29 mouse cellular contexts compared by ENCODE assay signal in the genomic region with DNA sequence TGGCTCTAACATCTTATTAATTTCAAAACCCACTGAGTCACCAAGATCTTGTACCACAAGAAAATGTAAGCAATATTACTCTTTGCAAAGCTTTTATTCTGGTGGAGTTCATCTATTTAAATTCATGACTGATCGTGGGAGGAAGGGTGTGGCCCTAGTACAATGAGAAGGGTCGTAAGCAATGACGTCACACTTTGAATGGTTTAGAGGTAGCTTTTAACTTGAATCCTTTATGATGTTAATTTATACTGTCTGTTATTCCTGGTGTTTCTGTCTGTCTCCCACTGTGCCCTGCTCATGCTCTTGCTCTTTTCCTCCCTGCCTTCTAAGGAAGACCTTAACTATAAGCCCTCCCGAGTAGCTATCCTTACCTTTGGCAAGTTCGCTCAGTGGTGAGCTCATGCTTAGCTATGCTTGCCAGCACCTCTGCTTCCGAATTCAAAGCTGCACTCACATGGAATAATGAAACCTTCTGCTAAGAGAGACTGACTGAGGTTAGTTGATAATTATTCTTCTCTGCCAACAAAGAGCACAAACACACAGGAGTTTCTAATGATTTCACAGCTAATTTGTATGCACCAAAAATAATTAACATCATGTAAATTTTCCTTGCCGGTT.
DNase-seq lines count a peak whose midpoint lies in the region; ATAC-seq and TF ChIP-seq lines count a peak whose summit lies in the region.
"Had no signal": no experiment of that assay in that cellular context is flagged by ENCODE, and none has a peak within 500 bp of the region (broad histone marks: within the 10 kb centered on the region; RNA-seq: fewer than 3 reads in every experiment).

No protein-coding gene starts in this region.

- H3K4me3 ChIP-seq in forebrain, embryonic 11.5 days (ENCODE audit: low read depth, low read length): no peak overlapping the region
- H3K4me3 ChIP-seq in forebrain, embryonic 10.5 days: no peak overlapping the region
- no peak overlapping the region for H3K4me3 ChIP-seq in midbrain, embryonic 13.5 days (replicated peaks)
- H3K4me3 ChIP-seq in midbrain, embryonic 14.5 days (replicated peaks; ENCODE audit: low read depth, low read length): no peak overlapping the region
- no peak overlapping the region for H3K4me3 ChIP-seq in forebrain, embryonic 16.5 days (replicated peaks; ENCODE audit: low read length)
- H3K4me3 ChIP-seq: embryonic facial prominence, embryonic 10.5 days; embryonic facial prominence, embryonic 15.5 days; gastrocnemius, adult 2 months; hindbrain, embryonic 13.5 days; left cerebral cortex, adult 2 months; limb, embryonic 12.5 days; liver, embryonic 15.5 days; midbrain, embryonic 12.5 days; myocyte; neural tube, embryonic 12.5 days had no signal

- no peak for TF ChIP-seq CTCF in brain, embryonic 14.5 days (IDR thresholded peaks at IDR 0.05; ENCODE audit: borderline replicate concordance, extremely low read depth, insufficient read depth, insufficient read length)

- DNase-seq in forebrain, embryonic 11.5 days (ENCODE audit: low spot score): no peak
- DNase-seq in forebrain, embryonic 10.5 days (ENCODE audit: extremely low spot score, low spot score): no peak
- no peak for DNase-seq in midbrain, embryonic 14.5 days
- peak; percentile 87 for DNase-seq in brain, embryonic 14.5 days (ENCODE audit: low read depth)
- DNase-seq in adrenal gland, postnatal 36 days: no peak
- DNase-seq in adrenal gland, postnatal 25 days: no peak
- DNase-seq: cerebellum, adult 8-10 months; cerebellum, postnatal 25 days; gastrocnemius, adult 2 months; heart, postnatal 36 days; kidney, adult 9 months; kidney, postnatal 14 days; lung, embryonic 14.5 days; right cerebral cortex, adult 18-20 months; spleen, adult 18-20 months had no signal

- TF ChIP-seq POLR2A in brain, embryonic 14.5 days (IDR thresholded peaks at IDR 0.05; ENCODE audit: borderline replicate concordance, extremely low read depth, insufficient read depth, insufficient read length, poor library complexity, severe bottlenecking): no peak

- H3K27ac ChIP-seq in forebrain, embryonic 11.5 days (ENCODE audit: low read depth, low read length): no peak overlapping the region
- no peak overlapping the region for H3K27ac ChIP-seq in forebrain, embryonic 10.5 days
- no peak overlapping the region for H3K27ac ChIP-seq in midbrain, embryonic 13.5 days
- H3K27ac ChIP-seq in midbrain, embryonic 14.5 days (replicated peaks; ENCODE audit: low read depth, low read length): no peak overlapping the region
- H3K27ac ChIP-seq in forebrain, embryonic 16.5 days (ENCODE audit: low read length): peak overlapping the region; percentile 7; the same call in 1 of the 2 replicates
- H3K27ac ChIP-seq: embryonic facial prominence, embryonic 10.5 days; embryonic facial prominence, embryonic 15.5 days; gastrocnemius, adult 2 months; hindbrain, embryonic 13.5 days; left cerebral cortex, adult 2 months; limb, embryonic 12.5 days; liver, embryonic 15.5 days; midbrain, embryonic 12.5 days; neural tube, embryonic 12.5 days had no signal

- no peaks in the 10 kb centered on the region for H3K36me3 ChIP-seq in forebrain, embryonic 11.5 days (ENCODE audit: control insufficient read depth, insufficient read depth, low read length)
- no peaks in the 10 kb centered on the region for H3K36me3 ChIP-seq in forebrain, embryonic 10.5 days (replicated peaks)
- H3K36me3 ChIP-seq in midbrain, embryonic 13.5 days: no peaks in the 10 kb centered on the region
- H3K36me3 ChIP-seq in midbrain, embryonic 14.5 days (ENCODE audit: control insufficient read depth, insufficient read depth, low read length): no peaks in the 10 kb centered on the region
- H3K36me3 ChIP-seq in forebrain, embryonic 16.5 days (ENCODE audit: control insufficient read depth, insufficient read depth): no peaks in the 10 kb centered on the region
- H3K36me3 ChIP-seq: embryonic facial prominence, embryonic 10.5 days; embryonic facial prominence, embryonic 15.5 days; hindbrain, embryonic 13.5 days; limb, embryonic 12.5 days; liver, embryonic 15.5 days; midbrain, embryonic 12.5 days; neural tube, embryonic 12.5 days had no signal

- no peaks in the 10 kb centered on the region for H3K27me3 ChIP-seq in forebrain, embryonic 11.5 days (ENCODE audit: control insufficient read depth, insufficient read depth, low read length)
- no peaks in the 10 kb centered on the region for H3K27me3 ChIP-seq in forebrain, embryonic 10.5 days (ENCODE audit: poor library complexity, severe bottlenecking)
- no peaks in the 10 kb centered on the region for H3K27me3 ChIP-seq in midbrain, embryonic 13.5 days
- no peaks in the 10 kb centered on the region for H3K27me3 ChIP-seq in midbrain, embryonic 14.5 days (ENCODE audit: control insufficient read depth, insufficient read depth, low read length)
- no peaks in the 10 kb centered on the region for H3K27me3 ChIP-seq in forebrain, embryonic 16.5 days (replicated peaks; ENCODE audit: control insufficient read depth, insufficient read depth, low read length)
- H3K27me3 ChIP-seq: CH12.LX; embryonic facial prominence, embryonic 15.5 days; hindbrain, embryonic 13.5 days; limb, embryonic 12.5 days; liver, embryonic 15.5 days; midbrain, embryonic 12.5 days; neural tube, embryonic 12.5 days had no signal

- no peaks in the 10 kb centered on the region for H3K9me3 ChIP-seq in forebrain, embryonic 11.5 days (ENCODE audit: control insufficient read depth, low read length)
- no peaks in the 10 kb centered on the region for H3K9me3 ChIP-seq in forebrain, embryonic 10.5 days
- H3K9me3 ChIP-seq in midbrain, embryonic 13.5 days: no peaks in the 10 kb centered on the region
- no peaks in the 10 kb centered on the region for H3K9me3 ChIP-seq in midbrain, embryonic 14.5 days (ENCODE audit: control insufficient read depth, low read length)
- H3K9me3 ChIP-seq in forebrain, embryonic 16.5 days (ENCODE audit: control insufficient read depth, low read length): no peaks in the 10 kb centered on the region
- H3K9me3 ChIP-seq: embryonic facial prominence, embryonic 10.5 days; embryonic facial prominence, embryonic 15.5 days; hindbrain, embryonic 13.5 days; limb, embryonic 12.5 days; liver, embryonic 15.5 days; midbrain, embryonic 12.5 days; neural tube, embryonic 12.5 days had no signal

- H3K9ac ChIP-seq in forebrain, embryonic 11.5 days (ENCODE audit: low read length): no peak overlapping the region
- no peak overlapping the region for H3K9ac ChIP-seq in midbrain, embryonic 13.5 days (replicated peaks)
- no peak overlapping the region for H3K9ac ChIP-seq in midbrain, embryonic 14.5 days (replicated peaks; ENCODE audit: low read length)
- H3K9ac ChIP-seq in forebrain, embryonic 16.5 days (replicated peaks; ENCODE audit: low read depth, low read length): no peak overlapping the region
- H3K9ac ChIP-seq: embryonic facial prominence, embryonic 15.5 days; hindbrain, embryonic 13.5 days; limb, embryonic 12.5 days; liver, embryonic 15.5 days; lung, embryonic 14.5 days; midbrain, embryonic 12.5 days; neural tube, embryonic 12.5 days had no signal

- ATAC-seq in forebrain, embryonic 11.5 days (replicated peaks; ENCODE audit: low FRiP score): peak; percentile 30; the same call in 1 of the 2 replicates
- ATAC-seq in midbrain, embryonic 13.5 days: 0 out of 2 replicates have a peak, but pooled peaks have one; percentile 34
- ATAC-seq in midbrain, embryonic 14.5 days (ENCODE audit: low FRiP score, low TSS enrichment): no peak
- peak; percentile 69 for ATAC-seq in forebrain, embryonic 16.5 days
- ATAC-seq: intestine, postnatal 0 days; Patski had no signal

- WGBS in forebrain, embryonic 11.5 days: 58% methylated on average over 7 of the region's 7 CpGs
- 83% methylated on average over 7 of the region's 7 CpGs for WGBS in forebrain, embryonic 10.5 days
- WGBS in midbrain, embryonic 13.5 days: 59% methylated on average over 7 of the region's 7 CpGs
- 55% methylated on average over 7 of the region's 7 CpGs for WGBS in midbrain, embryonic 14.5 days
- WGBS in forebrain, embryonic 16.5 days: 14% methylated on average over 7 of the region's 7 CpGs

- H3K4me2 ChIP-seq in forebrain, embryonic 11.5 days (ENCODE audit: low read depth, low read length, severe bottlenecking): no peak overlapping the region
- H3K4me2 ChIP-seq in midbrain, embryonic 13.5 days (replicated peaks): no peak overlapping the region
- H3K4me2 ChIP-seq in midbrain, embryonic 14.5 days (ENCODE audit: low read length): no peak overlapping the region
- H3K4me2 ChIP-seq in forebrain, embryonic 16.5 days (ENCODE audit: low read length): no peak overlapping the region
- H3K4me2 ChIP-seq: embryonic facial prominence, embryonic 15.5 days; hindbrain, embryonic 13.5 days; limb, embryonic 12.5 days; liver, embryonic 15.5 days; lung, embryonic 14.5 days; midbrain, embryonic 12.5 days; neural tube, embryonic 12.5 days had no signal

- H3K4me1 ChIP-seq in forebrain, embryonic 11.5 days (replicated peaks; ENCODE audit: control insufficient read depth, insufficient read depth, low read length): no peaks in the 10 kb centered on the region; the same call in 1 of the 2 replicates
- peaks cover 16% of the 10 kb centered on the region for H3K4me1 ChIP-seq in forebrain, embryonic 10.5 days
- no peaks in the 10 kb centered on the region for H3K4me1 ChIP-seq in midbrain, embryonic 13.5 days (replicated peaks)
- no peaks in the 10 kb centered on the region for H3K4me1 ChIP-seq in midbrain, embryonic 14.5 days (ENCODE audit: control insufficient read depth, insufficient read depth, low read length)
- peaks cover 6% of the 10 kb centered on the region; the same call in 1 of the 2 replicates for H3K4me1 ChIP-seq in forebrain, embryonic 16.5 days (replicated peaks; ENCODE audit: control insufficient read depth, insufficient read depth, low read length)
- H3K4me1 ChIP-seq: embryonic facial prominence, embryonic 10.5 days; embryonic facial prominence, embryonic 15.5 days; limb, embryonic 12.5 days; liver, embryonic 15.5 days; neural tube, embryonic 12.5 days had no signal
